Mouse (Mus musculus): ENCODE measurements around the gene Nr1i2. TPM values are rescaled to one million over a fixed set of nuclear protein-coding genes. Genes with fewer than 3 reads are reported as not detected.

Nr1i2 gene
- polyA plus RNA-seq, 1 experiment from 2014 or later, result 0.05 TPM

- Histone ChIP-seq H3K9me3 (ENCODE audit: low read length) (no peaks in the 10 kb centered on the region), H3K36me3 (ENCODE audit: insufficient read depth, low read length) (no peaks in the 10 kb centered on the region), H3K27ac (ENCODE audit: low read length) (no peak overlapping the region), H3K4me1 (ENCODE audit: insufficient read depth, low read depth, low read length) (no peaks in the 10 kb centered on the region), H3K9ac (replicated peaks; ENCODE audit: low read depth) (no peak overlapping the region), H3K4me2 (replicated peaks; ENCODE audit: low read depth, low read length) (no peak overlapping the region), H3K27me3 (replicated peaks; ENCODE audit: insufficient read depth, low read length) (no peaks in the 10 kb centered on the region), H3K4me3 (ENCODE audit: low read depth, low read length) (no peak overlapping the region)
- DNase-seq (ENCODE audit: low spot score), result peak; percentile 36
- TF ChIP-seq CTCF (IDR thresholded peaks at IDR 0.05) (no peak), EP300 (IDR thresholded peaks at IDR 0.05) (no peak)
- peak; percentile 35 for ATAC-seq
- WGBS, result 80% methylated on average over 14 of the region's 14 CpGs
Observed at GRCm38 (mm10) chr16:38254001-38254400, 40.6 kb downstream of the Nr1i2 start.

DNA sequence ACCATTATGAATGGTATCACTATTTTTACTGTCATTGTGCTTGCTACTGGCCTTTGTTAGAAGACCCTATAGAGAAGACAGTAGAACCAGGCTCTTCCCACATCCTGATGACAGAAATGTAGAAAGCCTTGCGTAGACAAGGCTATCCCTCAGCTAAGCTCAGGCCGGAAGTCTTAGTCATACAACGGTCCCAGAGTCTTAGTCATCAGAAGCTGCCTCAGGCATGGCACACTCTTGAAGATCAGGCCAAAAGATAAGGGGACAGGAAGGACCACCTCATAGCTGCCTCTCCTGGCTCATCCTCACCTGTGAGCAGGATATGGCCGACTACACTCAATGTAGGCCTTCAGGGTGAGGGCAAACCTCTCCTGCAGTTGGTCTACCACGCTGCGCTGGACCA, 44.2 kb downstream of the Nr1i2 start:
- TF ChIP-seq EP300 (IDR thresholded peaks at IDR 0.05) (no peak), CTCF (IDR thresholded peaks at IDR 0.05) (no peak)
- Histone ChIP-seq H3K4me1 (ENCODE audit: insufficient read depth, low read depth, low read length) (no peaks in the 10 kb centered on the region), H3K9ac (replicated peaks; ENCODE audit: low read depth) (no peak overlapping the region), H3K36me3 (ENCODE audit: insufficient read depth, low read length) (no peaks in the 10 kb centered on the region), H3K9me3 (ENCODE audit: low read length) (no peaks in the 10 kb centered on the region), H3K4me2 (replicated peaks; ENCODE audit: low read depth, low read length) (no peak overlapping the region), H3K27me3 (replicated peaks; ENCODE audit: insufficient read depth, low read length) (no peaks in the 10 kb centered on the region), H3K27ac (ENCODE audit: low read length) (no peak overlapping the region), H3K4me3 (ENCODE audit: low read depth, low read length) (no peak overlapping the region)
- DNase-seq (ENCODE audit: low spot score), result no peak
- WGBS, result 90% methylated on average over 6 of the region's 6 CpGs
- ATAC-seq, result no peak

- DNase-seq (ENCODE audit: low spot score) (peak; percentile 49), ATAC-seq (peak; percentile 78)
- H3K4me2 ChIP-seq (replicated peaks; ENCODE audit: low read depth, low read length), result no peak overlapping the region
- H3K4me1 ChIP-seq (ENCODE audit: insufficient read depth, low read depth, low read length), result no peaks in the 10 kb centered on the region
- no peak overlapping the region for H3K9ac ChIP-seq (replicated peaks; ENCODE audit: low read depth)
- no peaks in the 10 kb centered on the region for H3K9me3 ChIP-seq (ENCODE audit: low read length)
- H3K27ac ChIP-seq (ENCODE audit: low read length), result no peak overlapping the region
- TF ChIP-seq CTCF (IDR thresholded peaks at IDR 0.05) (no peak), EP300 (IDR thresholded peaks at IDR 0.05) (no peak)
- 30% methylated on average over 13 of the region's 13 CpGs for WGBS
- H3K4me3 ChIP-seq (ENCODE audit: low read depth, low read length), result no peak overlapping the region
- no peaks in the 10 kb centered on the region for H3K36me3 ChIP-seq (ENCODE audit: insufficient read depth, low read length)
- no peaks in the 10 kb centered on the region for H3K27me3 ChIP-seq (replicated peaks; ENCODE audit: insufficient read depth, low read length)
Observed at GRCm38 (mm10) chr16:38248331-38248961, 46.2 kb downstream of the Nr1i2 start.

DNA sequence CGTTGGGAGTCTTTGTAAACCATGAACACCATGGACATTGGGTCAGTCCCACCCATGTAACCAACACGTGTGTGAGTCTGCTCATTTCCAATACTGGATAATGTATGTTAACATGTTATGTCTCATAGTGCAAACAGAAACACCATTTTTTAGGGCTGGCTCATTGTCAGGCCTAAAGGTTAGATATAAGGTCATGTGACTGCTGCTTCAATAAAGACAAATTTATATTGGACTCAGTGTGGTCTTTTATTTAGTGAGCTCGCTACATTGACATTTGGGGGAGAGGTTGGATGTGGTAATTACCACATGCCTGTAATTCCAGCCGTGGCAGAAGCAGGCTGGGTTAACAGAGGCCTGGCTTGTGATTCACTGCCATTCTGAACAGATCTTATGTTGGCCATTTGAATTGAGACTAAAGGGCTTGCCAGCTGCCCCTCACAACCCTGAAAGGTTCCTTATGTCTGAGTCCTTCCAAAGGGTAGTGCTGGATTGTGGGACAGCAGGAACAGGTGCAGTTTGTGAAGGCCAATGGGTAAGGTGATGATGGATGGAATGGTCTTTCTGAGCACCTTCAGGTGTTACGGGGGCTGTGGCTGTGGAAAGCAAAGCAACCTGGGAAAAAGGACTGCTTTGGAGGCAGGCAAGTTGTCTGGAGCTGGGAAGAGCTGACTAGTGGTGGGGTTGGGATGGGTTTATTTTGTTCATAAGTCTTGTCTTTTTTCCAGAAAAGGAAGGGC, 48.6 kb downstream of the Nr1i2 start:
- 82% methylated on average over 5 of the region's 5 CpGs for WGBS
- no peak for TF ChIP-seq EP300 (IDR thresholded peaks at IDR 0.05)
- TF ChIP-seq CTCF (IDR thresholded peaks at IDR 0.05), result no peak

DNA sequence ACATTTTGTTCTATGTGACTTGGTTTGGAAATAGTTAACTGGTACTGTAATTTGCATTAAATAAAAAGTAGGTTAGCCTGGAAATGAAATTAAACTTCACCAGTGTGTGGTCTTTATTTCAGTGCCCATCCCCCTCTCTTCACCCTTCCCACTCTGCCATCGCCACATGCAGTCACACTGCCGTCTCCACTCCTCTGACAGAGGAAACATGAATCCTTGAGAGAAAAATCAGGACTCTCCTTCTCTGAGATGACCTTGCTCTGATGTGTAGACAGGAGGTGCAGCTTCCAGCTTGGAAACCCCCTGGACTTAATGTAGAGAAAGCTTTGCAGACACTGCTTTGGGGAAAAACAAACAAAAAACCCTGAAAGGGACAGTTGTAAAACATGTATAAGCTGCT, 49.2 kb downstream of the Nr1i2 start:
- DNase-seq (ENCODE audit: low spot score), result no peak
- H3K9ac ChIP-seq (replicated peaks; ENCODE audit: low read depth), result no peak overlapping the region
- no peaks in the 10 kb centered on the region for H3K9me3 ChIP-seq (ENCODE audit: low read length)
- H3K4me3 ChIP-seq (ENCODE audit: low read depth, low read length), result no peak overlapping the region
- no peaks in the 10 kb centered on the region for H3K36me3 ChIP-seq (ENCODE audit: insufficient read depth, low read length)
- TF ChIP-seq CTCF (IDR thresholded peaks at IDR 0.05), result no peak
- no peak for TF ChIP-seq EP300 (IDR thresholded peaks at IDR 0.05)
- H3K27ac ChIP-seq (ENCODE audit: low read length), result no peak overlapping the region
- no peak for ATAC-seq
- H3K4me1 ChIP-seq (ENCODE audit: insufficient read depth, low read depth, low read length), result no peaks in the 10 kb centered on the region
- H3K27me3 ChIP-seq (replicated peaks; ENCODE audit: insufficient read depth, low read length), result no peaks in the 10 kb centered on the region
- 67% methylated on average over 2 of the region's 2 CpGs for WGBS
- no peak overlapping the region for H3K4me2 ChIP-seq (replicated peaks; ENCODE audit: low read depth, low read length)

More for the DNA sequence above, 48.6 kb downstream of the Nr1i2 start:
- Histone ChIP-seq H3K4me3 (ENCODE audit: low read depth, low read length) (no peak overlapping the region), H3K27me3 (replicated peaks; ENCODE audit: insufficient read depth, low read length) (no peaks in the 10 kb centered on the region), H3K4me2 (replicated peaks; ENCODE audit: low read depth, low read length) (no peak overlapping the region), H3K4me1 (ENCODE audit: insufficient read depth, low read depth, low read length) (no peaks in the 10 kb centered on the region), H3K36me3 (ENCODE audit: insufficient read depth, low read length) (no peaks in the 10 kb centered on the region), H3K27ac (ENCODE audit: low read length) (no peak overlapping the region), H3K9me3 (ENCODE audit: low read length) (no peaks in the 10 kb centered on the region), H3K9ac (replicated peaks; ENCODE audit: low read depth) (no peak overlapping the region)
- ATAC-seq (no peak), DNase-seq (ENCODE audit: low spot score) (no peak)

DNA sequence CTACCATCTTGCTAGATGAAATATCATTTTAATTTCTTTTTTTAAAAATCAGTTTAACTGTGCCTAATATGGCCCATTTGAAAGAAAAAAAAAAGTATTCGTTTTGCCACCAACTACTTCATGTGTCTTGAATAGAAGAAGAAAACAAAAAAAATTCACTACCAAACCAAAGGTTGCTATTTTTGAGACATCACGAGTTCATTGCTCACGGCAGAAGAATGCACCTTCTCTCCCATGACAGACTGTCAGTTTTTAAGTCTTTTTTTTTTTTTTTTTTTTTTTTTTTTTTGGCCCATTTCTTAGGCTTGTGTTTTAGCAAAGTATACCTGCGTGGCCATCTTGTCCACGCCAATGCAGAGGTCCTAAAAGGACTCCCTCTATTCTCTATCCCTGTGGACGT, 50.5 kb downstream of the Nr1i2 start:
- ATAC-seq, result no peak
- H3K9me3 ChIP-seq (ENCODE audit: low read length), result no peaks in the 10 kb centered on the region

More for the DNA sequence above, 50.5 kb downstream of the Nr1i2 start:
- H3K4me3 ChIP-seq (ENCODE audit: low read depth, low read length), result no peak overlapping the region
- H3K4me2 ChIP-seq (replicated peaks; ENCODE audit: low read depth, low read length), result no peak overlapping the region
- H3K27ac ChIP-seq (ENCODE audit: low read length), result no peak overlapping the region
- no peaks in the 10 kb centered on the region for H3K27me3 ChIP-seq (replicated peaks; ENCODE audit: insufficient read depth, low read length)
- H3K4me1 ChIP-seq (ENCODE audit: insufficient read depth, low read depth, low read length), result no peaks in the 10 kb centered on the region
- H3K9ac ChIP-seq (replicated peaks; ENCODE audit: low read depth), result no peak overlapping the region
- no peak for TF ChIP-seq CTCF (IDR thresholded peaks at IDR 0.05)
- no peak for TF ChIP-seq EP300 (IDR thresholded peaks at IDR 0.05)
- H3K36me3 ChIP-seq (ENCODE audit: insufficient read depth, low read length), result no peaks in the 10 kb centered on the region
- 90% methylated on average over 6 of the region's 6 CpGs for WGBS
- no peak for DNase-seq (ENCODE audit: low spot score)

All from lung, postnatal 0 days (tissue).